Mouse (Mus musculus) CH12.LX (cell line): ENCODE measurements around the gene Nkx2-3. TPM values are rescaled to one million over a fixed set of nuclear protein-coding genes. Genes with fewer than 3 reads are reported as not detected.

Experiments
- DNase-seq: peaks from one replicate; pipeline ENCODE4 v3.0.0-alpha.2; 2013; ENCODE audit errors: extremely low read depth
- H3K27ac ChIP-seq: 2 replicates; pipeline ENCODE4 v1.5.1; 2012; ENCODE audit warnings: low read depth, mild to moderate bottlenecking, control low read depth, moderate library complexity; ENCODE audit not compliant: insufficient read depth
- H3K27me3 ChIP-seq: replicated peaks from 2 replicates; pipeline ENCODE3; 2012; ENCODE audit warnings: inconsistent platforms
- H3K36me3 ChIP-seq, 2 experiments: replicated peaks in 1 of 2; 2 replicates each; pipeline versions ENCODE3 to v1.6.1; 2012; ENCODE audit warnings: inconsistent platforms in 1 of 2, low read length in 1 of 2, mild to moderate bottlenecking in 1 of 2, mixed read lengths in 1 of 2, moderate library complexity in 1 of 2; ENCODE audit not compliant: control insufficient read depth in 1 of 2, insufficient read depth in 1 of 2
- H3K4me1 ChIP-seq, 2 experiments: 2 replicates each; pipeline ENCODE4 v1.6.1; 2012; ENCODE audit warnings: inconsistent platforms in 1 of 2, moderate library complexity in 1 of 2; ENCODE audit not compliant: insufficient read depth in 2 of 2, control insufficient read depth in 1 of 2
- H3K4me2 ChIP-seq: 2 replicates; pipeline ENCODE4 v1.6.1; 2012; ENCODE audit warnings: low read depth, mild to moderate bottlenecking, control low read depth; ENCODE audit not compliant: poor library complexity, insufficient read depth, severe bottlenecking
- H3K4me3 ChIP-seq, 3 experiments: fragments of 150-350 bp in 1 of 3; sonication (generic) in 1 of 3; replicated peaks in 1 of 3; 2 replicates each; pipeline versions ENCODE3 to v1.5.1; 2011 to 2012; ENCODE audit warnings: low read depth in 2 of 3, low read length in 2 of 3, mild to moderate bottlenecking in 2 of 3, moderate library complexity in 2 of 3, control low read depth in 1 of 3, improper control_type of control experiment in 1 of 3, inconsistent platforms in 1 of 3, mixed read lengths in 1 of 3; ENCODE audit not compliant: poor library complexity in 1 of 3
- H3K79me2 ChIP-seq: replicated peaks from 2 replicates; pipeline ENCODE4 v1.6.1; 2012; ENCODE audit warnings: mild to moderate bottlenecking, moderate library complexity; ENCODE audit not compliant: control insufficient read depth, poor library complexity, insufficient read depth, severe bottlenecking; ENCODE audit errors: extremely low read depth
- H3K9ac ChIP-seq: 2 replicates; pipeline ENCODE4 v1.6.1; 2012; ENCODE audit warnings: low read depth, mild to moderate bottlenecking, control low read depth, moderate library complexity; ENCODE audit not compliant: insufficient read depth
- H3K9me3 ChIP-seq: replicated peaks from 2 replicates; pipeline ENCODE3; 2012; ENCODE audit warnings: low read length, inconsistent platforms, mixed read lengths
- BHLHE40 ChIP-seq: IDR thresholded peaks from 2 replicates; pipeline ENCODE4 v1.6.1; 2011; ENCODE audit warnings: mild to moderate bottlenecking, low read depth, low read length, improper control_type of control experiment
- CHD1 ChIP-seq: IDR thresholded peaks from 2 replicates; pipeline ENCODE4 v1.6.1; 2012; ENCODE audit warnings: low read depth, low read length, improper control_type of control experiment, inconsistent platforms
- CHD2 ChIP-seq: IDR thresholded peaks from 2 replicates; pipeline ENCODE4 v1.6.1; 2011; ENCODE audit warnings: low read length, improper control_type of control experiment
- ELF1 ChIP-seq: IDR thresholded peaks from 2 replicates; pipeline ENCODE4 v1.6.1; 2014; ENCODE audit warnings: low read depth, mild to moderate bottlenecking, inconsistent platforms, low read length, improper control_type of control experiment
- ETS1 ChIP-seq: conservative IDR thresholded peaks from 2 replicates; pipeline ENCODE4 v1.6.1; 2012; ENCODE audit warnings: low read depth, mild to moderate bottlenecking, inconsistent platforms, low read length, improper control_type of control experiment, moderate library complexity
- GABPA ChIP-seq: IDR thresholded peaks from 2 replicates; pipeline ENCODE4 v1.6.1; 2012; ENCODE audit warnings: low read depth, low read length, improper control_type of control experiment, inconsistent platforms; ENCODE audit not compliant: insufficient replicate concordance
- HCFC1 ChIP-seq: IDR thresholded peaks from 2 replicates; pipeline ENCODE4 v1.6.1; 2012; ENCODE audit warnings: low read depth, mild to moderate bottlenecking, inconsistent platforms, low read length, improper control_type of control experiment
- IRF4 ChIP-seq: IDR thresholded peaks from 2 replicates; pipeline ENCODE4 v1.6.1; 2014; ENCODE audit warnings: low read depth, mild to moderate bottlenecking, inconsistent platforms, low read length, improper control_type of control experiment
- JUN ChIP-seq: IDR thresholded peaks from 2 replicates; pipeline ENCODE4 v1.6.1; 2011; ENCODE audit warnings: low read depth, mild to moderate bottlenecking, low read length, improper control_type of control experiment, moderate library complexity; ENCODE audit not compliant: insufficient read depth
- JUND ChIP-seq: conservative IDR thresholded peaks from 2 replicates; pipeline ENCODE4 v1.6.1; 2011; ENCODE audit warnings: low read depth, low read length, improper control_type of control experiment
- MAFK ChIP-seq: IDR thresholded peaks from 2 replicates; pipeline ENCODE4 v1.6.1; 2011; ENCODE audit warnings: low read length, improper control_type of control experiment; ENCODE audit not compliant: insufficient replicate concordance
- MAX ChIP-seq: IDR thresholded peaks from 2 replicates; pipeline ENCODE4 v1.6.1; 2011; ENCODE audit warnings: low read length, improper control_type of control experiment
- MAZ ChIP-seq: IDR thresholded peaks from 2 replicates; pipeline ENCODE4 v1.6.1; 2012; ENCODE audit warnings: low read depth, mild to moderate bottlenecking, inconsistent platforms, low read length, improper control_type of control experiment, moderate library complexity
- MXI1 ChIP-seq: IDR thresholded peaks from 2 replicates; pipeline ENCODE4 v1.6.1; 2011; ENCODE audit warnings: mild to moderate bottlenecking, low read depth, low read length, improper control_type of control experiment
- MYC ChIP-seq: IDR thresholded peaks from 2 replicates; pipeline ENCODE4 v1.6.1; 2011; ENCODE audit warnings: low read depth, mild to moderate bottlenecking, improper control_type of control experiment, low read length
- NRF1 ChIP-seq: IDR thresholded peaks from 2 replicates; pipeline ENCODE4 v1.6.1; 2014; ENCODE audit warnings: low read depth, mild to moderate bottlenecking, inconsistent platforms, low read length, improper control_type of control experiment, moderate library complexity
- POLR2A ChIP-seq: IDR thresholded peaks from 2 replicates; pipeline ENCODE4 v1.6.1; 2011; ENCODE audit warnings: low read depth, mild to moderate bottlenecking, improper control_type of control experiment, low read length
- POLR2AphosphoS2 ChIP-seq: IDR thresholded peaks from 2 replicates; pipeline ENCODE4 v1.6.1; 2011; ENCODE audit warnings: low read depth, low read length, improper control_type of control experiment
- RAD21 ChIP-seq: IDR thresholded peaks from 2 replicates; pipeline ENCODE4 v1.6.1; 2011; ENCODE audit warnings: low read depth, mild to moderate bottlenecking, low read length, improper control_type of control experiment, moderate library complexity
- RCOR1 ChIP-seq: conservative IDR thresholded peaks from 2 replicates; pipeline ENCODE4 v1.6.1; 2012; ENCODE audit warnings: low read depth, mild to moderate bottlenecking, inconsistent platforms, low read length, improper control_type of control experiment
- SIN3A ChIP-seq: IDR thresholded peaks from 2 replicates; pipeline ENCODE4 v1.6.1; 2012; ENCODE audit warnings: low read length, improper control_type of control experiment, inconsistent platforms
- TCF12 ChIP-seq: IDR thresholded peaks from 2 replicates; pipeline ENCODE4 v1.6.1; 2014; ENCODE audit warnings: low read depth, mild to moderate bottlenecking, inconsistent platforms, low read length, improper control_type of control experiment
- USF1 ChIP-seq: IDR thresholded peaks from 2 replicates; pipeline ENCODE4 v1.6.1; 2014; ENCODE audit warnings: low read depth, mild to moderate bottlenecking, inconsistent platforms, low read length, improper control_type of control experiment
- USF2 ChIP-seq: conservative IDR thresholded peaks from 2 replicates; pipeline ENCODE4 v1.6.1; 2011; ENCODE audit warnings: low read depth, low read length, improper control_type of control experiment
- ZC3H11A ChIP-seq: IDR thresholded peaks from 2 replicates; pipeline ENCODE4 v1.6.1; 2012; ENCODE audit warnings: low read depth, mild to moderate bottlenecking, inconsistent platforms, low read length, improper control_type of control experiment
- ZKSCAN1 ChIP-seq: IDR thresholded peaks from 2 replicates; pipeline ENCODE4 v1.6.1; 2012; ENCODE audit warnings: low read depth, inconsistent platforms, low read length, improper control_type of control experiment, borderline replicate concordance
- dilution Hi-C: fragments of 300-500 bp; cut with MboI; formaldehyde crosslinking; loops from 2 replicates; pipeline ENCODE4 v1.14.3; 2020; ENCODE audit warnings: low sequenced_read_pairs; ENCODE audit not compliant: extremely low pct_unique_long_range_greater_than_20kb, extremely low pct_ligation_motif_present
- in situ Hi-C: fragments of 300-500 bp; cut with MboI; formaldehyde crosslinking; loops from 3 replicates; pipeline ENCODE4 v1.14.3; 2019; ENCODE audit warnings: low sequenced_read_pairs, low pct_ligation_motif_present, low pct_unique_long_range_greater_than_20kb, mixed read lengths
- polyA plus RNA-seq: library from polyadenylated mRNA; unstranded; fragments of >175 nt; gene quantifications from 2 replicates; pipeline ENCODE4 v1.2.1, GENCODE M21; 2012; ENCODE audit warnings: low read depth; ENCODE audit not compliant: insufficient read length
- total RNA-seq, 2 experiments: library from RNA; depleted of rRNA; stranded (reverse); fragments of 300-350 nt in 1 of 2; fragments of >200 nt in 1 of 2; gene quantifications; 2 replicates each; pipeline ENCODE4 v1.2.3; 2012 to 2014

Gene Nkx2-3
- total and polyA plus RNA-seq, 3 experiments = not detected

- Histone ChIP-seq H3K9ac (no peak overlapping the region), H3K4me1 (peaks cover 0 to 16% of the 10 kb centered on the region in 2 experiments; a peak in 2 of 4 replicates), H3K4me2 (no peak overlapping the region), H3K27ac (no peak overlapping the region), H3K4me3 (no peak overlapping the region), H3K9me3 (no peaks in the 10 kb centered on the region), H3K27me3 (no peaks in the 10 kb centered on the region), H3K79me2 (no peaks in the 10 kb centered on the region), H3K36me3 (no peaks in the 10 kb centered on the region)
- dilution Hi-C loops (no loop called here), in situ Hi-C loops (no loop called here)
- no peak for TF ChIP-seq ELF1
- no peak for TF ChIP-seq ZKSCAN1
- no peak for TF ChIP-seq NRF1
- no peak for TF ChIP-seq ZC3H11A
- TF ChIP-seq TCF12 = no peak
- TF ChIP-seq MXI1 = no peak
- TF ChIP-seq JUND = no peak
- TF ChIP-seq GABPA = no peak
- no peak for TF ChIP-seq MYC
- TF ChIP-seq HCFC1 = no peak
- TF ChIP-seq POLR2AphosphoS2 = no peak
- TF ChIP-seq JUN = no peak
- TF ChIP-seq RAD21 = no peak
- TF ChIP-seq USF1 = no peak
- TF ChIP-seq CHD1 = no peak
- TF ChIP-seq RCOR1 = no peak
- TF ChIP-seq USF2 = no peak
- no peak for TF ChIP-seq ETS1
- no peak for DNase-seq
Measured at GRCm38 (mm10) chr19:43583595-43583994, 28.5 kb upstream of the Nkx2-3 start.

DNA sequence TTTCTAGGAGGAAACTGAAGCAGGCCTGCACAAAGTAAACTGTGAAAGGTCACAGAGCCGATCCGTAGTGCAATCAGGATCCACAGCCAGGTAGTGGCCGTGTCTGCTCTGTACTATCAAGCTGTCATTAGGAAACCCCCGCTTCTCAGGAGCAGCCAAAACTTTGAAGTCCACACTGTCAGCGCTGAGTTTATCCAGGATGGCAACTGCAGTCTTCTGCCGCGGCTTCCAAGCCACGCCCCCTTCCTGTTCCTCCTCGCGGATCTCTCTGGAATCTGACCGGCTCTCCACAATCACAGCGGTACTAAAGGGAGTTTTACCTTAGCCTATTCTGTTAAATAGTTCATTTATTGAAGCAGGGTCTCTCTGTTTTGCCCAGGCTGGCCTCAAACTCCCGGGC, 27.3 kb upstream of the Nkx2-3 start:
- H3K9me3 ChIP-seq = no peaks in the 10 kb centered on the region
- in situ Hi-C loops (no loop called here), dilution Hi-C loops (no loop called here)
- no peaks in the 10 kb centered on the region for H3K36me3 ChIP-seq
- no peak for DNase-seq
- H3K27me3 ChIP-seq = no peaks in the 10 kb centered on the region
- H3K27ac ChIP-seq = no peak overlapping the region
- no peak overlapping the region for H3K9ac ChIP-seq
- no peak overlapping the region for H3K4me3 ChIP-seq
- TF ChIP-seq IRF4 = no peak
- TF ChIP-seq GABPA = no peak
- TF ChIP-seq CHD2 = no peak
- TF ChIP-seq MYC = no peak
- TF ChIP-seq NRF1 = no peak
- no peak for TF ChIP-seq ETS1
- no peak for TF ChIP-seq RAD21
- no peak for TF ChIP-seq BHLHE40
- no peak for TF ChIP-seq SIN3A
- TF ChIP-seq USF1 = no peak
- no peak for TF ChIP-seq MAX
- TF ChIP-seq POLR2A = no peak
- no peak for TF ChIP-seq MAZ
- TF ChIP-seq USF2 = no peak
- TF ChIP-seq RCOR1 = no peak
- no peak for TF ChIP-seq MAFK
- no peak for TF ChIP-seq ELF1
- TF ChIP-seq ZC3H11A = no peak
- no peaks in the 10 kb centered on the region for H3K79me2 ChIP-seq
- no peak overlapping the region for H3K4me2 ChIP-seq
- H3K4me1 ChIP-seq = peaks cover 0 to 10% of the 10 kb centered on the region in 2 experiments; a peak in 2 of 4 replicates
